Mouse (Mus musculus) small intestine, adult 2 months (tissue): ENCODE measurements around the gene Zfp507. TPM values are rescaled to one million over a fixed set of nuclear protein-coding genes. Genes with fewer than 3 reads are reported as not detected.

Source experiments
- H3K27ac ChIP-seq: fragments of 200-500 bp; 2 replicates; pipeline ENCODE4 v1.5.1; 2012; ENCODE audit warnings: low read depth, low read length, control low read depth, inconsistent platforms; ENCODE audit not compliant: insufficient read depth
- H3K27me3 ChIP-seq: fragments of 200-500 bp; 2 replicates; pipeline ENCODE4 v1.6.1; 2012; ENCODE audit warnings: mild to moderate bottlenecking, moderate library complexity, low read length, inconsistent platforms; ENCODE audit not compliant: control insufficient read depth, insufficient read depth
- H3K36me3 ChIP-seq: fragments of 200-500 bp; 2 replicates; pipeline ENCODE4 v1.6.1; 2012; ENCODE audit warnings: mild to moderate bottlenecking, low read length, control low read depth, inconsistent platforms; ENCODE audit not compliant: control insufficient read depth, insufficient read depth
- H3K4me1 ChIP-seq: fragments of 200-500 bp; 2 replicates; pipeline ENCODE4 v1.6.1; 2012; ENCODE audit warnings: low read length, inconsistent platforms, mixed read lengths; ENCODE audit not compliant: control insufficient read depth, insufficient read depth, insufficient read length
- H3K4me3 ChIP-seq: fragments of 200-500 bp; 2 replicates; pipeline ENCODE4 v1.5.1; 2012; ENCODE audit warnings: low read depth, mild to moderate bottlenecking, control low read depth, inconsistent platforms, low read length, moderate library complexity
- CTCF ChIP-seq: fragments of 200-500 bp; IDR thresholded peaks from 2 replicates; pipeline ENCODE4 v1.5.1; 2012; ENCODE audit warnings: low read depth, mild to moderate bottlenecking, control low read depth, inconsistent platforms, low read length, moderate library complexity, mixed read lengths; ENCODE audit not compliant: insufficient replicate concordance, insufficient read length; ENCODE audit errors: extremely low read depth
- POLR2A ChIP-seq: fragments of 200-500 bp; IDR thresholded peaks from 2 replicates; pipeline ENCODE4 v1.6.1; 2012; ENCODE audit warnings: low read depth, mild to moderate bottlenecking, control low read depth, inconsistent platforms, low read length, moderate library complexity
- WGBS: fragments of 180-500 bp; shearing (Covaris S2); methylation state at CpG from one replicate; pipeline ENCODE4 v1.1.7; 2018; 5-methylcytosine and 5-hydroxymethylcytosine counted together
- polyA plus RNA-seq: library from polyadenylated mRNA; depleted of rRNA; stranded (reverse); fragments of >200 nt; gene quantifications from 2 replicates; pipeline ENCODE4 v1.2.3, GENCODE M21; 2012

Gene Zfp507
- polyA plus RNA-seq, 1 experiment: 2.5 TPM

DNA sequence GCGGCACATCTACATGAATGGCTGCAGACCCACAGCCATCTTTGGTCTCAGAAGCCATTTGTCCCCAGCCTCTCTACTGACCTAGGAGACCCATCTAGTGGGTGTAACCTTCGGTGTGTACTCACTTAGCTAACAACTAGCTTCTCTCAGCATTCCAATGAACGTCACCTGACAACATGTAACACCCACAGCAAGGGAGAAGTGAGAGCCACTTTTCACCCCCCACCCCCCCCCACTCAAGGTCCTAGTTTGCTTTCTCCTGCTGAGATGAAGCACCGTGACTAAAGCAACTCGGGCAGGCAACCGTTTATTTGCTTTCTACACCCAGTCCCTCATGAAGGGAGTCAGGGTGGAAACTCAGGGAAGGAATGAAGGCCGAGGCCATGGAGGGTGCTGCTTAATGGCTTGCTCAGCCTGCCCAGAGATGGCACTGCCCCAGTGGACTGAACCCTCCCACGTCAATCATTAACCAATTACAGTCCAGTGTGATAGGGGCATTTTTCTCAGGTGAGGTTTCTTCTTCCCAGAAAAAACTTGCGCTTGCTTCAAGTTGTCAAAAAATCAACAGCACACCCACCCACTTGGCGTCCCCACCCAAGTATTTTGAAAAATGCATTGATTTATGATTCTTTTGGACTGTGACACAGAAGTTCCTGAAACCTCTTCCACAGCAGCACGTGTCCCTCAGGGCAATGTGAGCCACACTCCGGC lies 56.0 kb downstream of the Zfp507 start:
- Histone ChIP-seq H3K4me1 (no peaks in the 10 kb centered on the region), H3K27me3 (no peaks in the 10 kb centered on the region), H3K27ac (no peak overlapping the region), H3K4me3 (no peak overlapping the region), H3K36me3 (no peaks in the 10 kb centered on the region)
- TF ChIP-seq CTCF (no peak), POLR2A (no peak)
- WGBS: 87% methylated on average over 12 of the region's 12 CpGs

DNA sequence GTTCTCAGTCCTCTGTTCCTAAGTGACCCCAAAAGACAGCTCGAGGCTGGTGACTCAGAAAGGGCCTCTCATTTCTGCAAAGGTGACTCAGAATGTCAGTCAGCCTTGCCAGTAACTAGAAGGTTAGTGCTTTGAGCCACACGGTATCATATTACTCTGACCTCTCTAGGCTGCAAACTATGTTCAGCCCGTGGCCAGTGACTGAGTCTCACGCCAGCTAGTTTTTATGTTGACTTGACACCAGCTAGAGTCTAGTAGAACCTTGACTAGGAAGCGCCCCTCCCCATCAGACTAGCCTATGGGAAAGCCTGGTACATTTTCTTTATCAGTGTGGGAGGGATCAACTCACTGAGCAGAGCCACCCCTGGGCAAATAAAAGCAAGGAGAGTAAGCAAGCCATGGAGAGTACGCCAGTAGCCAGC lies 57.5 kb downstream of the Zfp507 start:
- Histone ChIP-seq H3K4me1 (no peaks in the 10 kb centered on the region), H3K4me3 (no peak overlapping the region), H3K27ac (no peak overlapping the region), H3K36me3 (no peaks in the 10 kb centered on the region), H3K27me3 (no peaks in the 10 kb centered on the region)
- TF ChIP-seq CTCF (no peak), POLR2A (no peak)
- 75% methylated on average over 6 of the region's 6 CpGs for WGBS

DNA sequence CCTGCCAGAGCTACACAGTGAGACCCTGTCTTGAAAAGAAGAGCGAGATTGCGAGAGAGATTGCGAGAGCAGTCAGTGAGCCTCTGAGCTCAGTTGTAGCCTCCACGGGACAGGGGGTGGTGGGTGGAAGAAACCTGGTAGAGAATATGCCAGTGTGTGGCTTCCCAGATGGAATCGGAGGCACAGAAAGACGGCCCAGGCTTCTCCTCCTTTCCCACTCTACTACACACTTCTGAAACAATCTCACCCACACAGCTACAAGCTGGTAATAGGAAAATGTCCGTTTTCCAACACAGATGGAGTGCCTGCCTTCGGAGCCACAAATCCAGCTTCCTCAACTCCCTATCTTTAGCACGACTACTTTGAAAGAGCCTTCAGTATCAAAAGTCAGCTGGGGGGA lies 58.0 kb downstream of the Zfp507 start:
- H3K4me1 ChIP-seq: no peaks in the 10 kb centered on the region
- no peaks in the 10 kb centered on the region for H3K27me3 ChIP-seq
- TF ChIP-seq POLR2A: no peak
- no peak for TF ChIP-seq CTCF
- 91% methylated on average over 9 of the region's 9 CpGs for WGBS
- no peak overlapping the region for H3K27ac ChIP-seq
- H3K36me3 ChIP-seq: no peaks in the 10 kb centered on the region
- no peak overlapping the region for H3K4me3 ChIP-seq

DNA sequence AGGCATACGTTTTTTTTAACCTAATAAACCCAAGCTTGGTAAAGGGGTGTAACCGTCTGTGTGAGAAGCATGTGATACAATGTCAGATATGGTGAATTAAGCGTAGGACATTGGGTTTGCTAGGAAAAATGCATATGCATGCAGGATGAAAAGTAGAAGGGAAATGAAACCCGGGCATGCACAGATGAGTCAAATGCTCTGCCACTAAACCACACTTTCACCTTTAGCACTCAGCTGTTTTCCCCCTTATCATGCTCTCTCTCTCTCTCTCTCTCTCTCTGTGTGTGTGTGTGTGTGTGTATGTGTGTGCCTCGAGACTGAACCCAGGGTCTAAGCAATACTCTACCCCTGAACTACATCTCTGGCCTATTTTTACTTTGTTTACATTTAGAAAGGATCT lies 60.5 kb downstream of the Zfp507 start:
- Histone ChIP-seq H3K27me3 (no peaks in the 10 kb centered on the region), H3K4me1 (no peaks in the 10 kb centered on the region), H3K27ac (no peak overlapping the region), H3K36me3 (no peaks in the 10 kb centered on the region), H3K4me3 (no peak overlapping the region)
- 54% methylated on average over 5 of the region's 5 CpGs for WGBS
- TF ChIP-seq CTCF: no peak
- no peak for TF ChIP-seq POLR2A

GRCm38 (mm10) chr7:35741858-35742257 lies 60.9 kb downstream of the Zfp507 start:
- TF ChIP-seq CTCF (no peak), POLR2A (no peak)

GRCm38 (mm10) chr7:35740489-35741230 lies 62.1 kb downstream of the Zfp507 start:
- 35% methylated on average over 5 of the region's 5 CpGs for WGBS
- no peak overlapping the region for H3K4me3 ChIP-seq
- no peaks in the 10 kb centered on the region for H3K4me1 ChIP-seq
- no peaks in the 10 kb centered on the region for H3K27me3 ChIP-seq
- TF ChIP-seq POLR2A (no peak), CTCF (peak; percentile 53; the same call in 1 of the 2 replicates)
- H3K36me3 ChIP-seq: no peaks in the 10 kb centered on the region
- H3K27ac ChIP-seq: no peak overlapping the region

More at GRCm38 (mm10) chr7:35741858-35742257, 60.9 kb downstream of the Zfp507 start:
- WGBS: 67% methylated on average over 5 of the region's 5 CpGs
- no peak overlapping the region for H3K4me3 ChIP-seq
- no peaks in the 10 kb centered on the region for H3K4me1 ChIP-seq
- no peaks in the 10 kb centered on the region for H3K36me3 ChIP-seq
- no peak overlapping the region for H3K27ac ChIP-seq
- no peaks in the 10 kb centered on the region for H3K27me3 ChIP-seq

GRCm38 (mm10) chr7:35738871-35739270 lies 63.9 kb downstream of the Zfp507 start:
- TF ChIP-seq POLR2A (no peak), CTCF (no peak)
- Histone ChIP-seq H3K4me1 (no peaks in the 10 kb centered on the region), H3K36me3 (no peaks in the 10 kb centered on the region), H3K4me3 (no peak overlapping the region), H3K27ac (no peak overlapping the region), H3K27me3 (no peaks in the 10 kb centered on the region)
